Mouse (Mus musculus) liver, embryonic 13.5 days (tissue): Measurements from ENCODE around the gene Cep295nl. TPM values are rescaled to one million over a fixed set of nuclear protein-coding genes. Genes with fewer than 3 reads are reported as not detected.

Experiments
- ATAC-seq: fragments of 200-750 bp; cut with Nextera tagmentation; 2 replicates; pipeline ENCODE4 v1.8.0; 2017; ENCODE audit warnings: low read depth, mild to moderate bottlenecking, moderate number of reproducible peaks, moderate library complexity
- DNase-seq: peaks from one replicate; pipeline ENCODE4 v3.0.0; 2022
- H3K27ac ChIP-seq: fragments of 300-500 bp; sonication (generic); 2 replicates; pipeline ENCODE4 v1.5.1; 2015; ENCODE audit warnings: moderate library complexity, mild to moderate bottlenecking, inconsistent platforms
- H3K27me3 ChIP-seq: fragments of 300-500 bp; sonication (generic); 2 replicates; pipeline ENCODE4 v1.6.1; 2015; ENCODE audit warnings: mild to moderate bottlenecking, inconsistent platforms
- H3K36me3 ChIP-seq: fragments of 300-500 bp; sonication (generic); 2 replicates; pipeline ENCODE4 v1.6.1; 2015; ENCODE audit warnings: mild to moderate bottlenecking, inconsistent platforms
- H3K4me1 ChIP-seq: fragments of 300-500 bp; sonication (generic); replicated peaks from 2 replicates; pipeline ENCODE4 v1.6.1; 2015; ENCODE audit warnings: inconsistent platforms
- H3K4me2 ChIP-seq: fragments of 300-500 bp; sonication (generic); 2 replicates; pipeline ENCODE4 v1.6.1; 2015; ENCODE audit warnings: inconsistent platforms, mild to moderate bottlenecking, moderate library complexity
- H3K4me3 ChIP-seq: fragments of 300-500 bp; sonication (generic); replicated peaks from 2 replicates; pipeline ENCODE4 v1.5.1; 2015; ENCODE audit warnings: mild to moderate bottlenecking, inconsistent platforms
- H3K9ac ChIP-seq: fragments of 300-500 bp; sonication (generic); 2 replicates; pipeline ENCODE4 v1.6.1; 2015; ENCODE audit warnings: mild to moderate bottlenecking, inconsistent platforms
- H3K9me3 ChIP-seq: fragments of 300-500 bp; sonication (generic); replicated peaks from 2 replicates; pipeline ENCODE4 v1.6.1; 2016; ENCODE audit warnings: inconsistent platforms
- WGBS: fragments of 180-500 bp; shearing (Covaris S2); methylation state at CpG from one replicate; pipeline ENCODE4 v1.1.7; 2015; ENCODE audit not compliant: insufficient replicate concordance; 5-methylcytosine and 5-hydroxymethylcytosine counted together
- polyA plus RNA-seq: library from polyadenylated mRNA; unstranded; fragments of >200 nt; fragmentation: Nextera tagmentation; extraction: Ambion mirVana; gene quantifications from 2 replicates; pipeline ENCODE4 v1.2.1, GENCODE M21; 2015

Cep295nl gene
- polyA plus RNA-seq, 1 experiment from 2014 or later: not detected

DNA sequence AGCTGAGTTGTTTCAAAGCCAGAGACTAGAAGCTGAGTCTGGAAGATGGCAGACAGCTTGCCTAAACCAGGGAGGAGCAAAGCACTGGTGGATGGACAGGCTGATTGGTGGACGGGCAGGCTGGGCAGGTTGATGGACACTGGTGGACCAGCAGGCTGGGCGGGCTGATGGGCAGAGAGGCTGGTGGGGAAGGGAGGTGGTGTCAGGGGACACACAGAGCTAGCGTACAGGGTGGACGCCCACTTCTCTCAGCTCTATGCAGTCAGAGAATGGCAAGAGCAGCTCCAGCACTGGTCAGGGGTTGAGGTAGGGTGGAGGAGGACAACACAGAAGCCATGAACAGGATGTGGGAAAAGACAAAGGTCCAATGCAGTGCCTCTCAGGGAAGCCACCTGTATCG is 27.0 kb upstream of the Cep295nl start:
- no peak overlapping the region for H3K4me2 ChIP-seq
- no peak overlapping the region for H3K9ac ChIP-seq
- WGBS: 60% methylated on average over 5 of the region's 5 CpGs
- no peaks in the 10 kb centered on the region for H3K36me3 ChIP-seq
- ATAC-seq: no peak
- H3K4me3 ChIP-seq: no peak overlapping the region
- no peak overlapping the region for H3K27ac ChIP-seq
- 0 out of 2 replicates have a peak, but pooled peaks cover 3% of the 10 kb centered on the region for H3K27me3 ChIP-seq
- no peak for DNase-seq
- no peaks in the 10 kb centered on the region for H3K9me3 ChIP-seq
- H3K4me1 ChIP-seq: no peaks in the 10 kb centered on the region

DNA sequence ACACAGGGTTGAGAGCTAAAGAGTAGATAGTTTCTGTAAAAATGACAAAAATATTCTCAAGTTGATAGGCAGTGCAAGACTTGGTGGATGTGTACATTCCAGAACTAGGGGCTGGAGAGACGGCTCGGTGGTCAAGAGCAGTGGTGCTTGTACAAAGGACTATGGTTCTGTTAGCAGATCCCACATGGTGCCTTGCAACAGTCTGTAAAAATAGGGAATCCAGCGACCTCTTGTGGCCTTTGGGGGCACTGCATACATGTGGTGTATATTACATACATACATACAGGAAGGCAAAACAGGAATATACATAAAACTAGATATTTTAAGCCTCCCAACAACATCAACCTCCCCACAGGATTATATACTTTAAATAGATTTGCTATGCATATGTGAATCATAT is 26.0 kb upstream of the Cep295nl start:
- no peak overlapping the region for H3K9ac ChIP-seq
- H3K4me2 ChIP-seq: no peak overlapping the region
- H3K27me3 ChIP-seq: 0 out of 2 replicates have a peak, but pooled peaks cover 3% of the 10 kb centered on the region
- no peak overlapping the region for H3K4me3 ChIP-seq
- WGBS: 47% methylated on average over 3 of the region's 3 CpGs
- ATAC-seq (no peak), DNase-seq (no peak)
- H3K27ac ChIP-seq: no peak overlapping the region
- H3K36me3 ChIP-seq: no peaks in the 10 kb centered on the region
- peaks cover 6% of the 10 kb centered on the region for H3K4me1 ChIP-seq
- H3K9me3 ChIP-seq: no peaks in the 10 kb centered on the region

DNA sequence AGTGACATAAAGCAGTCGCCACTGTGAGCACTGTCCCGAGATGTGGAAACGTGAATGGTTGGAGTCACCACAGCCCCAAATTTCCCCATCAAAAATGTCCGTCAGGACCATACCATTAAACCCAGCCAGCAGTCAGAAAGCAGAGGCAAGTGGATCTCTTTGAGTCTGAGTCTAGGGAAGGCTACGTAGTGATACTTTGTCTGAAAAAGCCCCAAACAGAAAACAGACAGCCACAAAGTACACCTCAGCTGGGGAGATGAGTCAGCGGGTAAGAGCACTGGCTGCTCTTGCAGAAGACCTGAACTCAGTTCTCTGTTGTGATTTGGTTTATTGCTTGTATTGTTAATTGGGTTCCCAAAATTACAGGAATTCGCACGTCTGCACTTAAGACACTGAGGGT is 24.3 kb upstream of the Cep295nl start:
- ATAC-seq (no peak), DNase-seq (no peak)
- Histone ChIP-seq H3K4me1 (peaks cover 14% of the 10 kb centered on the region), H3K27ac (no peak overlapping the region), H3K27me3 (0 out of 2 replicates have a peak, but pooled peaks cover 3% of the 10 kb centered on the region), H3K4me3 (no peak overlapping the region), H3K9me3 (no peaks in the 10 kb centered on the region), H3K36me3 (no peaks in the 10 kb centered on the region), H3K9ac (no peak overlapping the region), H3K4me2 (no peak overlapping the region)
- 56% methylated on average over 8 of the region's 8 CpGs for WGBS

DNA sequence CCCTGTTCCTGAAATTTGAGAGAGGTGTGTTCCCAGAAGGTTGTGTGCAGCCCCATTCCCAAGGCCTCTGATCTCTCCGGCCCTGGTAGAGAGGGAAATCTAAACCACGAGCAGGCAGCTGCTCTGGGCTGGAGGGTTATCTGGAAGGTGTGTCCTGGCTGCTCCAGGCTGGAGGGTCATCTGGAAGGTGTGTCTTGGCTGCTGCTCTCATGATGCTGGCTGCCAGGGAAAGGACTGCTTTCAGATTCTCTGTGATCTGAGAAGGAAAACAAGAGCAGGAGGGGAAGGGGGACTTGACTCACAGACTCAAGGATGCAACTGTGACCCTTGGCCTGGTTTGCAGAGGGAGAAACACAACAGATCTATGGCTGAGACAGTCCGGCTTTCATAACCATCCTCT is 23.8 kb upstream of the Cep295nl start:
- no peak overlapping the region for H3K4me3 ChIP-seq
- ATAC-seq (no peak), DNase-seq (no peak)
- H3K36me3 ChIP-seq: no peaks in the 10 kb centered on the region
- peaks cover 14% of the 10 kb centered on the region for H3K4me1 ChIP-seq
- WGBS: 49% methylated on average over 3 of the region's 3 CpGs
- H3K27ac ChIP-seq: no peak overlapping the region
- H3K9me3 ChIP-seq: no peaks in the 10 kb centered on the region
- H3K9ac ChIP-seq: no peak overlapping the region
- H3K4me2 ChIP-seq: no peak overlapping the region
- H3K27me3 ChIP-seq: 0 out of 2 replicates have a peak, but pooled peaks cover 3% of the 10 kb centered on the region

DNA sequence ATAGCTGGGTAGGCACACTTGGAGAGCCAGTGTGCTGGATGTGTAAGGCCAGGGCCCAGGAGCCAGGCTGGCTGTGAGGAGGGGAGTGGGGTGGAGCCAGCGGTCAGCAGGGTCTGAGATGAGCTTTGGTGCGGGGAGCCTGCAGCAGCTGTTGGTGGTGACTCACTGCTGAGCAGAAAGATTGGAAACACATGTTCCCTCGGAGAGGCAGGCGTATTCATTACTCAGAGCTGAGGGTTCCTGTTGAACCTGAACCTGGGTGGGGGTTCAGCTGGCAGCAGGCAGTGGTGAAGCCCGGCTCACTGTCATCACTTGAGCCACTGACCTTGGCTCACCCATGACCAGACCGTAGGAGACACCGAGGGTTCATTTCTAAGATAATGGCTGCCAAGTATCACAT is 22.9 kb upstream of the Cep295nl start:
- Histone ChIP-seq H3K36me3 (no peaks in the 10 kb centered on the region), H3K4me1 (peaks cover 17% of the 10 kb centered on the region), H3K9ac (no peak overlapping the region), H3K4me2 (no peak overlapping the region), H3K27me3 (0 out of 2 replicates have a peak, but pooled peaks cover 3% of the 10 kb centered on the region), H3K4me3 (no peak overlapping the region), H3K9me3 (no peaks in the 10 kb centered on the region), H3K27ac (no peak overlapping the region)
- 62% methylated on average over 7 of the region's 7 CpGs for WGBS
- ATAC-seq (no peak), DNase-seq (no peak)

DNA sequence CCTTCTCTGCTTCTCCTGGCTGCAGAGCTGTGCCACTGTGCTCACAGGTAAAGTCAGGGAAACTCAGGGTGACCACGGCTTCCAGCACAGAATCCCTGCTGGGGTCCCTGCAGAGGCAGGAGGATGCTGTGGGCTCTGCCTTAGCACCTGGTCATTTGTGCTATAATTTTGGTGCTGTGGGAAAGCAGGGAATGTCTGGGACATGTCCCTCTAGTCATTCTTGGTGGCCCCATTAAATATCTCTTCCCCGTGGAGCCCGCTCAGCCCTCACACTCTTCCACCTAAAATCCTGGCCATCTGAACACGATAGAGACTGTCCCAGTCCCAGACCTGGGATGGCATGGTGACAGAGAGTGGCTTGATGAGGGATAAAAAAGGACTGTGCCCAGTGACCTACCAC is 21.7 kb upstream of the Cep295nl start:
- no peak overlapping the region for H3K9ac ChIP-seq
- H3K4me1 ChIP-seq: peaks cover 17% of the 10 kb centered on the region
- DNase-seq (no peak), ATAC-seq (no peak)
- no peaks in the 10 kb centered on the region for H3K27me3 ChIP-seq
- WGBS: 69% methylated on average over 4 of the region's 4 CpGs
- no peaks in the 10 kb centered on the region for H3K9me3 ChIP-seq
- no peak overlapping the region for H3K4me3 ChIP-seq
- H3K27ac ChIP-seq: no peak overlapping the region
- no peaks in the 10 kb centered on the region for H3K36me3 ChIP-seq
- H3K4me2 ChIP-seq: no peak overlapping the region

DNA sequence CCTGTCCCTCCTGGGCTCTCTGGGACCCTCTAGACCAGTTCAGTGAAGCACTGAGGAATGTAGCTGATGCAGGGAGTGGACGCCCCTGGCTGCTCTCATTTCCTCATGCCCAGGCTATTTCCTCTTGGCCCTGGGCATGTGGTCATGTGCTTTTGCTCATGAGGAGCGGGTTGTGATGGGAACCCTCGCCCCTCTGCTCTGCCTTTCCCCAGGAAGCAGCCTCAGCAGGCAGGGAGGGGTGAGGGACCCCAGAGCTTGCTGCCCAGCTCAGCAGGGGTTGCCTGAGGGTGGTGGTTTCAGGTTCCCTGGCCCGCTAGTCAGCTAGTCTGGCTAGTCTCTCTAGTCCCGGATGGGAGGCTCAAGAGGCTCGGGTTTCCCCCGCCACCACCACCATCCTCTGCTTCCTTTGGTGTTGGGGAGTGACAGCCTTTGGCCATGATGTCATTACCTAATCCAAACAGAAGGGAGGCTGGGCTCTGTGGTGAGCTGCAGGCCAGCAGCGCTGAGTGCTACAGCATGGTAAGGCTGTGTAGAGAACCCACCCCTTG is 20.7 kb upstream of the Cep295nl start:
- Histone ChIP-seq H3K9ac (no peak overlapping the region), H3K27ac (no peak overlapping the region), H3K9me3 (no peaks in the 10 kb centered on the region), H3K4me3 (no peak overlapping the region), H3K4me1 (peaks cover 17% of the 10 kb centered on the region), H3K4me2 (0 out of 2 replicates have a peak overlapping the region, but pooled peaks have one; percentile 3), H3K36me3 (no peaks in the 10 kb centered on the region), H3K27me3 (no peaks in the 10 kb centered on the region)
- ATAC-seq: peak; percentile 60
- WGBS: under 1% methylated on average over 8 of the region's 8 CpGs
- no peak for DNase-seq

DNA sequence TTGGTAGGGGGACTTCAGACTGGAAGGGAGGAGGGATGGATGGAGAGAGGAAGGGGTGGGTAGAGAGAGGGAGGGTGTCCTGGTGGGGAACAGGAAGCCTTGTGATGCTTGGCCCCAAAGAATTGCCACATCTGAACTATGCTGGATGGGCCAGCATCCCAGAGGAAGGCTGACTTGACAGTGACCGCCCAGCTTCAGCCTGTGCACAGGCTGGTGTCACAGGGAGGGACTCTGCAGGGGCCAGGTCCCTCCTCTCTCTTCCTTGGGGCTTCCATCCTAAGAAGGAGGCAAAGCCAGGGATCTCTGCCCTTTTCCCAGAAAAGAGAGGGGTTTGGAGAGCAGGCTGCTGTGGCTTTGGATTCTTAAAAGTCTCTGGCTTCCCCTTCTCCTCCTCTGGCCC is 20.2 kb upstream of the Cep295nl start:
- no peaks in the 10 kb centered on the region for H3K9me3 ChIP-seq
- peaks cover 17% of the 10 kb centered on the region for H3K4me1 ChIP-seq
- no peak overlapping the region for H3K27ac ChIP-seq
- no peaks in the 10 kb centered on the region for H3K27me3 ChIP-seq
- H3K36me3 ChIP-seq: no peaks in the 10 kb centered on the region
- H3K4me2 ChIP-seq: no peak overlapping the region
- H3K9ac ChIP-seq: no peak overlapping the region
- WGBS: 67% methylated on average over 1 of the region's 1 CpGs
- DNase-seq (no peak), ATAC-seq (no peak)
- H3K4me3 ChIP-seq: no peak overlapping the region

DNA sequence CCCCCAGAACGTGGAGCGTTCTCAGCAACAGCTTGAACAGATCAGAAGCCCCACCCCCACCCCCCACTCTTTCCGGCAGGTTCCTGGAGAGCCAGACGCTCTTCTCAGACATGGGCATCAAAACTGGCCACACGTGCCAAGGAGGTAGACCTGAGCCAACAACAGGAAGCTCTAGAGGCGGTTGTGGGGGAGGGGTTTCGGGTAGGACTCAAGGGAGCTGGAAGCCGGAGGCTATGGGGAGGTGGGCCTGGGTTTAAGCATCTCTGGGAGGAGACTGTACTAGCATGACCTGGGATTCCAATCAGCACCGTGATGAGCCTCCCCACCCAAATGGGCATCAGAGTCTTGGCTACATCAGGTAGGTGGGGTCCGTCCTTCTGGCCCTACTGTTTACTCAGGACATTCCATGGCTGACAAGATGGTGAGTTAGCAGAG is 18.6 kb upstream of the Cep295nl start:
- H3K27ac ChIP-seq: no peak overlapping the region

DNA sequence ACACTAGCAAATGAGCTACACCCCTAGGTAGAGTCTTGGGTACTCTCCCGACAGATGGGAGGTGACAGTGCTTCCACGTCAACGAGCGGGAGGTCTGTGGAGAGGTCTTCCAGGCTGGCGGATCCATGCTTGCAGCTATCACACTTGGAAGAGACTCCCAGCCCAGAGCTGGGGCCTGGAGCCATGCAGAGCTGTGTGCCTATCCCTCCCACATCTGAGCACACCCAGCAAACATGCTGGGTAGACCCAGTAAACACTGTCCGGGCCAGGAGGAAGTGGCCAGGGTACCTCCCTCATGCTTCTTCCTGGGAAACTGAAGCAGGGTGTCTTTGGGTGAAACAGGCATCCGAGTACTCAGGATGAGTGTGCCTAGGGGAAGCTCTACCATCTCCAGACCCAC is 18.2 kb upstream of the Cep295nl start:
- no peak for ATAC-seq
- Histone ChIP-seq H3K9ac (no peak overlapping the region), H3K4me1 (peaks cover 19% of the 10 kb centered on the region), H3K36me3 (no peaks in the 10 kb centered on the region), H3K9me3 (no peaks in the 10 kb centered on the region), H3K27me3 (peaks cover 9% of the 10 kb centered on the region), H3K27ac (no peak overlapping the region), H3K4me2 (no peak overlapping the region), H3K4me3 (no peak overlapping the region)
- DNase-seq: no peak
- 51% methylated on average over 7 of the region's 7 CpGs for WGBS

More for the DNA sequence above, 18.6 kb upstream of the Cep295nl start:
- no peaks in the 10 kb centered on the region for H3K36me3 ChIP-seq
- H3K27me3 ChIP-seq: peaks cover 5% of the 10 kb centered on the region
- H3K9ac ChIP-seq: no peak overlapping the region
- DNase-seq (no peak), ATAC-seq (no peak)
- H3K4me3 ChIP-seq: no peak overlapping the region
- WGBS: 42% methylated on average over 10 of the region's 10 CpGs
- peaks cover 17% of the 10 kb centered on the region for H3K4me1 ChIP-seq
- no peak overlapping the region for H3K4me2 ChIP-seq
- H3K9me3 ChIP-seq: no peaks in the 10 kb centered on the region

DNA sequence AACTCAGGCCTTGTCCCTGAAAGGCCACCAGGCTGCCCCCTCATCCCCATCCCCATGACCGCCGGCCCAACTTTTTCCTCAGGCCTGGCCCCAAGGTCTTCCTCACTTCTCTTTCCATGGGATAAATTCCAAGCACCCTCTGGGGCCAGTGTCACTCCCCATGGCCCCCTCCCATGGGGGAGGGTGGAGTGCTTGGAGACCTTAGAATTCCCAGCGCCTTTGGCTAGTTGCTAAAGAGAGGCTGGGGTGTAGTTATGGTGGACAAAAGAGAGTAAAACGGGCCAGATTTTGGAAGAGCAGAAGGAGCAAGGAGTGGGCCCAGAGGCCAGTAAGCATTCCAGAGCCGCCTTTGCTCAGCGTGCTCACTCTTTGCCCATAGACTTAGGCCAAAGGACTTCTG is 13.3 kb upstream of the Cep295nl start, which contains the start of gene Timp2:
Gene Timp2, minus strand, starts transcription at position 101 of the 400 bp plus-strand sequence.
- DNase-seq: no peak
- H3K9ac ChIP-seq: peak within 1 kb of the TSS; percentile 63
- peak within 1 kb of the TSS; percentile 54 for H3K4me3 ChIP-seq
- H3K27me3 ChIP-seq: peaks cover 42% of the 10 kb centered on the region
- no peak within 1 kb of the TSS for H3K27ac ChIP-seq
- H3K36me3 ChIP-seq: no peaks in the 10 kb centered on the region
- WGBS: 42% methylated on average over 6 of the region's 6 CpGs
- peak within 1 kb of the TSS; percentile 66 for H3K4me2 ChIP-seq
- H3K4me1 ChIP-seq: peaks cover 13% of the 10 kb centered on the region
- H3K9me3 ChIP-seq: no peaks in the 10 kb centered on the region
- no peak for ATAC-seq

DNA sequence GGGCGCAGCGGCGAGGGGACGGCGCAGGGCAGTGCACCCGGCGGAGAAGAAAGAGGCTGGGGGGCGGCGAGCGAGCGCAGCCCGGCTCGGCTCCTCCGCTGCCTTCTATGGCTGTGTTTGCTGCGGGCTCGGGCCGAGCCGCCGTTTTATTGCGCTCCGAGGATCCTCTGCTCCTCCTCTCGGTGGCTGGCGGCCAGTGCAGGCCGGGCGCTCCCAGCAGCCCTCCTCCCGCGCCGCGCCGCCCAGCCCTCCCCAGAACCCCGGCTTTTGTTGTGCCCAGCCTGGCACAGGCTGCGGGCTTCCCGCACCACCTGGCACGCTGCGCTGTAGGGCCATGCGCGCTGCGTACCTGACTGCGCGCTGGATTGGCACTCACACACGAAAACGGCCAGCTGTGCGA is 12.9 kb upstream of the Cep295nl start:
- peaks cover 13% of the 10 kb centered on the region for H3K4me1 ChIP-seq
- ATAC-seq (peak; percentile 60), DNase-seq (no peak)
- peak overlapping the region; percentile 63 for H3K9ac ChIP-seq
- peaks cover 42% of the 10 kb centered on the region for H3K27me3 ChIP-seq
- WGBS: under 1% methylated on average over 39 of the region's 43 CpGs
- no peak overlapping the region for H3K27ac ChIP-seq
- peak overlapping the region; percentile 54 for H3K4me3 ChIP-seq
- H3K4me2 ChIP-seq: peak overlapping the region; percentile 66
- H3K36me3 ChIP-seq: no peaks in the 10 kb centered on the region
- no peaks in the 10 kb centered on the region for H3K9me3 ChIP-seq
